Mouse (Mus musculus) activated CD4-positive, CD25-positive, alpha-beta regulatory T cell, adult 4 months (primary cell): ENCODE results near the gene Sfxn5. TPM values are rescaled to one million over a fixed set of nuclear protein-coding genes. Genes with fewer than 3 reads are reported as not detected.

Experiments used
- ATAC-seq: one replicate; pipeline ENCODE4 v1.8.0; 2017
- polyA plus RNA-seq, 2 experiments: library from polyadenylated mRNA; unstranded; fragments of 100-300 nt; shearing (Covaris generic); gene quantifications; one replicate each; pipeline ENCODE4 v1.2.1; 2017

The Sfxn5 gene
- polyA plus RNA-seq, 2 experiments from 2014 or later = 1.5 to 1.8 TPM

GRCm38 (mm10) chr6:85189361-85189760 is 143.9 kb downstream of the Sfxn5 start:
- ATAC-seq = no peak

GRCm38 (mm10) chr6:85188256-85189110 is 144.7 kb downstream of the Sfxn5 start:
- ATAC-seq = no peak

GRCm38 (mm10) chr6:85187340-85188211 is 145.6 kb downstream of the Sfxn5 start, which contains the start of gene Emx1:
TSS of gene Emx1 (plus strand) at chr6:85187438.
- no peak for ATAC-seq

GRCm38 (mm10) chr6:85186744-85187059 is 146.5 kb downstream of the Sfxn5 start:
- ATAC-seq = no peak

- no peak for ATAC-seq
These were observed 147.0 kb downstream of the Sfxn5 start for GRCm38 (mm10) chr6:85186033-85186743.

- ATAC-seq = no peak
These were observed 149.3 kb downstream of the Sfxn5 start for GRCm38 (mm10) chr6:85183951-85184350.

GRCm38 (mm10) chr6:85180036-85180435 is 153.2 kb downstream of the Sfxn5 start:
- ATAC-seq = no peak

- ATAC-seq = no peak
These were observed 153.7 kb downstream of the Sfxn5 start for GRCm38 (mm10) chr6:85179569-85179968.

GRCm38 (mm10) chr6:85165440-85165921 is 167.7 kb downstream of the Sfxn5 start:
- no peak for ATAC-seq

Other genes starting within 250 kb of the Sfxn5 start
- gene Spr, start 195.7 kb downstream of the Sfxn5 start, polyA plus RNA-seq = 10 to 100 TPM; 24.0 to 31.0 TPM
- not detected for gene Emx1, start 146.0 kb downstream of the Sfxn5 start, polyA plus RNA-seq
- gene Rab11fip5, start 41.2 kb upstream of the Sfxn5 start, polyA plus RNA-seq = under 1 TPM; 0.15 to 0.29 TPM
- gene Noto, start 90.5 kb upstream of the Sfxn5 start, polyA plus RNA-seq = not detected
- gene Smyd5, start 98.6 kb upstream of the Sfxn5 start, polyA plus RNA-seq = 10 to 100 TPM; 21.2 to 27.0 TPM
- gene Cct7, start 118.1 kb upstream of the Sfxn5 start, polyA plus RNA-seq = 100 to 1,000 TPM; 290 to 307 TPM
- 10 to 100 TPM; 17.9 to 24.1 TPM for gene Pradc1, start 118.5 kb upstream of the Sfxn5 start, polyA plus RNA-seq
- gene Fbxo41, start 169.6 kb upstream of the Sfxn5 start, polyA plus RNA-seq = under 1 TPM in 1 of 2 experiments, not detected in 1; 0.05 TPM
- gene Egr4, start 180.2 kb upstream of the Sfxn5 start, polyA plus RNA-seq = not detected